Mouse (Mus musculus) hindbrain, embryonic 10.5 days (tissue): ENCODE measurements around the gene Thrap3. TPM values are rescaled to one million over a fixed set of nuclear protein-coding genes. Genes with fewer than 3 reads are reported as not detected.

ENCODE experiments used
- DNase-seq: peaks from one replicate; pipeline ENCODE4 v3.0.0-alpha.2; 2017; ENCODE audit warnings: low spot score
- H3K27ac ChIP-seq: fragments of 300-500 bp; sonication (generic); 2 replicates; pipeline ENCODE4 v1.5.1; 2016; ENCODE audit warnings: mild to moderate bottlenecking, moderate library complexity
- H3K27me3 ChIP-seq: fragments of 300-500 bp; sonication (generic); 2 replicates; pipeline ENCODE4 v1.6.1; 2016; ENCODE audit warnings: mild to moderate bottlenecking; ENCODE audit not compliant: poor library complexity, insufficient read depth, severe bottlenecking
- H3K36me3 ChIP-seq: fragments of 300-500 bp; sonication (generic); 2 replicates; pipeline ENCODE4 v1.6.1; 2016; ENCODE audit warnings: mild to moderate bottlenecking, moderate library complexity
- H3K4me1 ChIP-seq: fragments of 300-500 bp; sonication (generic); replicated peaks from 2 replicates; pipeline ENCODE4 v1.6.1; 2016; ENCODE audit warnings: mild to moderate bottlenecking
- H3K4me3 ChIP-seq: fragments of 300-500 bp; sonication (generic); 2 replicates; pipeline ENCODE4 v1.5.1; 2016; ENCODE audit warnings: mild to moderate bottlenecking, moderate library complexity
- H3K9me3 ChIP-seq: fragments of 300-500 bp; sonication (generic); 2 replicates; pipeline ENCODE4 v1.6.1; 2016; ENCODE audit warnings: mild to moderate bottlenecking, moderate library complexity
- WGBS: fragments of 180-500 bp; shearing (Covaris S2); methylation state at CpG from one replicate; pipeline ENCODE4 v1.1.7; 2016; 5-methylcytosine and 5-hydroxymethylcytosine counted together
- polyA plus RNA-seq: library from polyadenylated mRNA; unstranded; fragments of >200 nt; fragmentation: Nextera tagmentation; extraction: Ambion mirVana; gene quantifications from 2 replicates; pipeline ENCODE4 v1.2.1, GENCODE M21; 2016

Gene Thrap3
- polyA plus RNA-seq, 1 experiment from 2014 or later, result 230 TPM

DNA sequence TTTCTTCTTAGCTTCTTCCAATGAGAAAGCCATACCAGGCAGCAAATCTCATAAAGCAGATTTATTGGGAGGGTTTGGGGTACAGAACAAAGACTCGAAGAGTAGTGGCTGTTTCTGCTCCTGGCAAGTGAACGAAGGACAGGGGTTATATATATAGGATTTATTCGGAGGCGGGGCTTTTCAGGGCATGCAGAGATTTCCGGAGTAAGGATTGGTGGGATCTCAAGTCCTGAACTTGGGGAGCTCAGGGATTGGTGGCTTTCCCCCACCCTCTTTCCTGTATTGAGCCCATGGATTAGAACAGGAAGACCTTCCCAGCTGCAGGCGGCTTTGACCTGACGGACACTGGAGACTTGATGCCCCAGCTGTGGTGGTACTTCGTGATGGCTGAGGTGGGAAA is 1.5 kb upstream of the Thrap3 start:
- H3K27ac ChIP-seq, result 0 out of 2 replicates have a peak overlapping the region, but pooled peaks have one; percentile 97
- H3K4me3 ChIP-seq, result no peak overlapping the region
- no peak for DNase-seq
- no peaks in the 10 kb centered on the region for H3K9me3 ChIP-seq
- H3K27me3 ChIP-seq, result no peaks in the 10 kb centered on the region
- peaks cover 30% of the 10 kb centered on the region for H3K4me1 ChIP-seq
- 86% methylated on average over 8 of the region's 8 CpGs for WGBS
- peaks cover 17% of the 10 kb centered on the region for H3K36me3 ChIP-seq

DNA sequence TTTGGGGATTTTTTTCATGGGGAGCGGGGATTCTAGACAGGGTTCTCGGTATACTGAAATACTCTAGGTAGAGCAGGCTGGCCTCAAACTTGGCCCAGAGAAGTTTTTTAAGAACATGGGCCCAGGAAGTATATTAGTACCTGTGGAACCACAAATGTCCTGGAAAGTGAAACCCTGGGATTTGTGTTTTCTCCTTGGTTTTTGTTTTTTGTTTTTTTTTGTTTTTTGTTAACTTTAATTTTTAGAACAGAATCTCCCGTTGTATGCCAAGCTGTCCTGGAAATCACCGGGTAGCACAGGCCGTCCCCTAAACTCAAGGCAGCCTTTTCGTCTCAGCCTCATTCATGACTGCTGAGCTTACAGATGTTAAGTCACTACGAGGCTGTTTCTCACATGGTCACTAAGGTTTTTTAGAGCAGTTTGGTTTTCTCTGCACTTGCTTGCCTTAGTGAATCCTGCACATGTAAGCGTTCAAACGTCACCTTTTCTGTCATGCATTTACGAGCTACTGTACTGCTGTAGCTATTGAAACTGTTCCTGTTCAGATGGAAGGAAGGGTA is 856 bp upstream of the Thrap3 start:
- peak overlapping the region; percentile 80 for H3K4me3 ChIP-seq
- no peaks in the 10 kb centered on the region for H3K27me3 ChIP-seq
- H3K27ac ChIP-seq, result peak overlapping the region; percentile 97
- no peak for DNase-seq
- H3K36me3 ChIP-seq, result peaks cover 23% of the 10 kb centered on the region
- WGBS, result 78% methylated on average over 10 of the region's 10 CpGs
- H3K4me1 ChIP-seq, result peaks cover 30% of the 10 kb centered on the region
- no peaks in the 10 kb centered on the region for H3K9me3 ChIP-seq

DNA sequence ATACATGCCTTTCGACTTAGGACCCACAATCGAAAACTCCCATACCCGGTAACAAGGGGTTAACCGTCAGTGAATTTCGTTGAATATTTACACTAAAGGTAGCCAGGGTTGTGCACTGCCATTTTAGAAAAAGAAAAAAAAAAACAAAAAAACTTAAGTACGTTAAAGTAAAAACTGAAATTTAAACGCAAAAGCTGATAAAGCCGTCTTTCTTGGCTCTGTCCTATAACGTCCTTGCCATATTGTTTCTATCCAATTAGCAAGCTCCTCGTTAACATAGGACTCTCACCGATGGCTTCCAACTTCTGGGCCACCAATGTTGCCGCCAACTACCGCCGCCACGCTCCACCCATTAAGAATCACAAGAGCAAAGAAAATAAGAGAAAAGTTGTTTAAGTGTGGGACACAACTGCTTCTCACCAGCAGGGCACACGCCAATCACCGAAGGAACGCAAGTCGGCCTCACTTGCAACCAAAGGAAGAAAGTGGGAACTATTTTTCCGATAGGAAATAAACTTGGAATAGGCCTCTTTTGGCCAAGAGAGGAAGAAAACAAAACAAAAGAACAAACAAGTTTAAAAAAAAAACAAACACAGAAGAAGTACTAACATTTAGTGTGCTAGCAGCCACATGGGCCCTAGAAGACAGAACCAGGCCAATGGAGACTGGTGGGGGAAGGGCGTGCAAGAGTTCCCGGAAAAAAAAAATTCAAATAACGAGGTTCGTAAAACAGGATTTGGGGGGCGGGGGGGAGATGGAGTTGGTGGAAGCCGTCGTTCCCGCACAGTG is 852 bp downstream of the Thrap3 start:
- H3K36me3 ChIP-seq, result peaks cover 40% of the 10 kb centered on the region
- H3K27ac ChIP-seq, result peak overlapping the region; percentile 97
- H3K4me1 ChIP-seq, result peaks cover 30% of the 10 kb centered on the region
- 1% methylated on average over 28 of the region's 28 CpGs for WGBS
- DNase-seq, result peak; percentile 55
- H3K4me3 ChIP-seq, result peak overlapping the region; percentile 80
- H3K9me3 ChIP-seq, result no peaks in the 10 kb centered on the region
- H3K27me3 ChIP-seq, result no peaks in the 10 kb centered on the region

DNA sequence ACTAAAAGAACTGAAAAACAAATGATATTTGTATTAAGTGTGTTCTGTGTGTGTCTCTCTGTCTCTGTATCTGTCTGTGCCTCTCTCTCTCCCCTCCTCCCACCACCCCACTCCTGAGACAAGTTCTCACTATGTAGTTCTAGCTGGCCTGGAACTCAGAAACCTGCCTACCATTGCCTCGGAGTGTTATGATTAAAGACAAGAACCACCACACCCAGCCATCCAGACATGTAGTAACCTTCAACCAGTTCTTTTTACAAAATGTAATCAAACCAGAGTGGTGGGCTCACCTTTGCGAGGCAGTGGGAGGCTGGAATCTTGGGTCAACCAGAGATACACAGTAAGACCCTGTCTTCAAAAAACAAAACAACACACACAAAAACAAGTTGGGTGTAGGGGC is 1.9 kb downstream of the Thrap3 start:
- Histone ChIP-seq H3K27ac (no peak overlapping the region), H3K4me1 (peaks cover 30% of the 10 kb centered on the region), H3K27me3 (no peaks in the 10 kb centered on the region), H3K9me3 (no peaks in the 10 kb centered on the region), H3K4me3 (peak overlapping the region; percentile 80), H3K36me3 (peaks cover 48% of the 10 kb centered on the region)
- DNase-seq, result no peak
- 69% methylated on average over 2 of the region's 2 CpGs for WGBS

DNA sequence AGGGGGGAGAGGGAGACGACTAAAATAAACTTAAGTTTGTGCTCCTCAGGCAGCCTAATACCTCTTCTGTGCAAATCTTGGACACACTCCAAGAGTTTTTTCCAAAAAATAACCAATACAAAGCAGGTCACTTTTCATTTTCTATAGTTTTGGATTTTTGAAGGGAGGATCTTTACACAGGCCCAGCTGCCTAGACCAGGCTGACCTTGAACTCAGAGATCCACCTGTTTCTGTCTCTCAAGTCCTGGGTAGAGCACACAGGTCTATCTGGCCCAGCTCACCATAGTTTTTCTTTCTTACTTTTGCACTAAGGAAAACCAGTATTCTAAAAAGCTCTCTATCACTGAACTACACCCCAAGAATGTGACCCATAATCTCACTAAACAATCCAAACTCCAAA is 2.5 kb downstream of the Thrap3 start:
- peak overlapping the region; percentile 80 for H3K4me3 ChIP-seq
- WGBS, result 91% methylated on average over 1 of the region's 1 CpGs
- H3K36me3 ChIP-seq, result peaks cover 54% of the 10 kb centered on the region

DNA sequence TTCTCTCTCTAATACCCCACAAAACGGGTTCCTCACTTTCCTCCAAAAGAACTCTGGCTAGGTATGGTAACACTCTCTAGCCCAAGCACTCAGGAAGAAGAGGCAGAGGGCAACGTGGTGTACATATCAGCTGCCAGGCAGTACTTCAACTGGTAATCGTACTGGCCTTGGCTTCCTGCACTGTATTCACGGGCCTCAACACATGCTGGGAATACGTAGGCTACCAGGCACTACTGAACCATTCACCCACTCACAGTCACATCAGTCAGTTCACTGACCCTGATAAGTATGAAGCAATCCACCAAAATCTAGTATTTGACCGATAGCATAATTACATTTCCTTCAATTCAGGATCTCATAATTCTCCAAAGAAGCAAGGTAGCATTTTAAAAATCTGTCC is 3.0 kb downstream of the Thrap3 start:
- Histone ChIP-seq H3K36me3 (peaks cover 59% of the 10 kb centered on the region), H3K27ac (no peak overlapping the region), H3K4me3 (peak overlapping the region; percentile 28; the same call in 1 of the 2 replicates), H3K4me1 (peaks cover 30% of the 10 kb centered on the region), H3K9me3 (no peaks in the 10 kb centered on the region), H3K27me3 (no peaks in the 10 kb centered on the region)
- WGBS, result 92% methylated on average over 6 of the region's 6 CpGs
- DNase-seq, result no peak

More for the DNA sequence above, 2.5 kb downstream of the Thrap3 start:
- Histone ChIP-seq H3K27ac (no peak overlapping the region), H3K27me3 (no peaks in the 10 kb centered on the region), H3K9me3 (no peaks in the 10 kb centered on the region), H3K4me1 (peaks cover 30% of the 10 kb centered on the region)
- DNase-seq, result no peak

DNA sequence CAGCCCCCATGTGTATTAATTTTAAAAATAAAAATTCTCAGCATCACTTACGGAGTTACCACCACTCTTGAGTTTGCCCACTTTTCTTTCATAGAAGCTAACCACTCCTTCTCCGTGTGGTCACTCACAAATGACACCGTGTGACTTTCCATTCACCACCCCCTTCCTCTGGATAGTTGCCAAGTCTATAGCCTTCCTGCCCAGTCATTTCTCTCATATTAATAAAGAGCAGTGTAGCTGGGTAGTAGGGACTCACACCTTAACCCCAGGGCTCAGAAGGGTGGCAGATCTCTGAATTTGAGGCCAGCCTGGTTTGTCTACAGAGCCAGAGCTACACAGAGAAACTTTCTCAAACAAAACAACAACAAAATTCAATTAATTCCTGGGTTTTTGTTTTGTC is 5.1 kb downstream of the Thrap3 start:
- H3K4me3 ChIP-seq, result no peak overlapping the region
- H3K36me3 ChIP-seq, result peaks cover 80% of the 10 kb centered on the region
- H3K9me3 ChIP-seq, result no peaks in the 10 kb centered on the region
- no peaks in the 10 kb centered on the region for H3K27me3 ChIP-seq
- DNase-seq, result no peak
- WGBS, result 90% methylated on average over 3 of the region's 3 CpGs
- H3K27ac ChIP-seq, result no peak overlapping the region
- peaks cover 21% of the 10 kb centered on the region for H3K4me1 ChIP-seq

DNA sequence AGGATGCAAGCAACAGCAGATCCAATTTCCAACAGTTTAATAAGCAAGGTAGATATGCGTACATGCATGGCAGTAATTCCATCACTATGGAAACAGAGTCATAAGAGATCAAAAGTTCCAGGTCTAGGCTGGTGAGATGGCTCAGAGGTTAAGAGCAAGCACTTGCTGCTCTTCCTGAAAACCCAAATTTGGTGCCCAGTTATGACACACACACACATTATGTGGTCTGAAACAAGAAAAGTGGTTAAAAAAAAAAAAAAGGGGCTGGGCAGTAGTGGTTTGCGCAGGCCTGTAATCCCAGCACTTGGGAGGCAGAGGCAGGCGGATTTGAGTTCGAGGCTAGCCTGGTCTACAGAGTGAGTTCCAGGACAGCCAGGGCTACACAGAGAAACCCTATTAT is 7.6 kb downstream of the Thrap3 start:
- Histone ChIP-seq H3K27ac (no peak overlapping the region), H3K9me3 (no peaks in the 10 kb centered on the region), H3K27me3 (no peaks in the 10 kb centered on the region), H3K4me1 (peaks cover 6% of the 10 kb centered on the region), H3K36me3 (peaks cover 96% of the 10 kb centered on the region), H3K4me3 (no peak overlapping the region)
- DNase-seq, result no peak
- 98% methylated on average over 4 of the region's 4 CpGs for WGBS

DNA sequence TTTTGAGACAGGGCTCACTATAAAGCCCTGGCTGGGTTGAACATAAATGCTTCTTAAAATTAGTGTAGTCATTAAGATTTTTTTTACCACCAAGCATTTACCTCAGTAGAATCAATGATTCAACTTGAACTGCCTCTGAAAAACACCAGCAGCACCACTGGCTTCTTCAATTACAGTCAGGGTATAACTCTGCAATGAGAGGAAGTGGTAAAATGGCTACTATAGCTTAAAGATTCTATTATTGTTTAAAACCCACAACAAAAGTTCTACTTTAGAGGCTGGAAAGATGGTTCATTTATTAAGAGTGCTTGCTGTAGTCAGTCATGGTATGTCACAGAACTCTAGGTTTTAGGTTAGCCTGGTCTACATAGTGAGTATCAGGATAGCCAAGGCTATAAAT is 8.3 kb downstream of the Thrap3 start:
- Histone ChIP-seq H3K4me1 (no peaks in the 10 kb centered on the region), H3K27ac (no peak overlapping the region), H3K9me3 (no peaks in the 10 kb centered on the region), H3K4me3 (no peak overlapping the region), H3K27me3 (no peaks in the 10 kb centered on the region), H3K36me3 (peaks cover 96% of the 10 kb centered on the region)
- no peak for DNase-seq

DNA sequence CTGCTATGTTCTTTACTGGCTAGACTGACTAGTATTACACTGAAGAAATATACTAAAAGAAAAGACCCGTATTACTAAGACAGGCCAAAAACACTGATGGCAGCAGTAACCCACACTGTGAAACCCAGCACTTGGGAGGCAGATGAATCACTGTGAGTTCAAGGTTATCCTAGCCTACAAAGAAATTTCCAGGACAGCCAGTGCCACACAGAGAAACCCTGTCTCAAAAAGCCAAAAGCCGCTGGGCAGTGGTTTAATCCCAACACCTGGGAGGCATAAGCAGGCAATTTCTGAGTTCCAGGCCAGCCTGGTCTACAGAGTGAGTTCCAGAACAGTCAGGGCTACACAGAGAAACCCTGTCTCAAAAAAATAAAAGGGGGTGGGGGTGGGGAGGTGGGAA is 11.9 kb downstream of the Thrap3 start:
- Histone ChIP-seq H3K27ac (no peak overlapping the region), H3K27me3 (no peaks in the 10 kb centered on the region), H3K4me1 (no peaks in the 10 kb centered on the region), H3K4me3 (no peak overlapping the region), H3K36me3 (peaks cover 98% of the 10 kb centered on the region), H3K9me3 (no peaks in the 10 kb centered on the region)
- 98% methylated on average over 2 of the region's 2 CpGs for WGBS
- DNase-seq, result no peak

DNA sequence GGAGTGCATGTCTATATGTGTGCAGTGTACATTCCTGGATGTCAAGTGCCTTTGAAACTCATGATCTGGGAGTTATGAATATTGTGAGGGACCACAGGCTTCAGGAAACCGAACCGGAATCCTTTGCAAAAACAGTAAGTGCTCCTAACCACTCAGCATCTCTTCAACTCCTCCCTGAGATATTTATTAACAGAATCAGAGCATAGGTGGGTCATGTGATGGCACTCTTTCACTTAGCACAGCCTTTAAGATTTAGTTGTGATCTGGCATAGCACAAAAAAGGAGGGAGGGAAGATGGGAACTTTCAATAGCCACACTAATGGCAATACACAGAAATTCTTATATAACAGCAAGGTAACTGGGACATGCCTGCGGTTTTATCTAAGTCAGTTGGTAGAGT is 15.5 kb downstream of the Thrap3 start:
- H3K27me3 ChIP-seq, result no peaks in the 10 kb centered on the region
- H3K9me3 ChIP-seq, result no peaks in the 10 kb centered on the region
- 96% methylated on average over 3 of the region's 3 CpGs for WGBS
- H3K36me3 ChIP-seq, result peaks cover 96% of the 10 kb centered on the region
- no peak overlapping the region for H3K27ac ChIP-seq
- H3K4me3 ChIP-seq, result no peak overlapping the region
- no peaks in the 10 kb centered on the region for H3K4me1 ChIP-seq
- DNase-seq, result no peak

DNA sequence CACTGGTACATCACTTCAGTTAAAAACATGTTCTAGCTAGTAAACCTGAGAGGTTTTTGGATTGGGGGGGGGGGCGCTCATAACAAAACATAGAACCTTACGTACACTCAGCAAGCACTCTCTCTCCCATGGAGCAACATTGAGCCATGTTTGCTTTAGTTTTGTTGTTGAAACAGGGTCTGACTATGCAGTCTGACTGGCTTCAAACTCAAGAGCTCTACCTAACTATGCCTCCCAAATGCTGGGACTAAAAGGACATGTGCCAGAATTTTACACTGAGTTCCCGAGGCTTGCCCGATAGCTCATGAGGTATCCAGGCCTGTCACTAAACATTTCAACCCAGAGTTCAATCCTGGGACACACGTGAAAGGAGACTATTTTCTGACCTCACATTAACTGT is 19.5 kb downstream of the Thrap3 start:
- WGBS, result 94% methylated on average over 5 of the region's 5 CpGs
- DNase-seq, result no peak
- Histone ChIP-seq H3K27ac (no peak overlapping the region), H3K9me3 (no peaks in the 10 kb centered on the region), H3K4me3 (no peak overlapping the region), H3K36me3 (peaks cover 96% of the 10 kb centered on the region), H3K4me1 (0 out of 2 replicates have a peak, but pooled peaks cover 3% of the 10 kb centered on the region), H3K27me3 (no peaks in the 10 kb centered on the region)

DNA sequence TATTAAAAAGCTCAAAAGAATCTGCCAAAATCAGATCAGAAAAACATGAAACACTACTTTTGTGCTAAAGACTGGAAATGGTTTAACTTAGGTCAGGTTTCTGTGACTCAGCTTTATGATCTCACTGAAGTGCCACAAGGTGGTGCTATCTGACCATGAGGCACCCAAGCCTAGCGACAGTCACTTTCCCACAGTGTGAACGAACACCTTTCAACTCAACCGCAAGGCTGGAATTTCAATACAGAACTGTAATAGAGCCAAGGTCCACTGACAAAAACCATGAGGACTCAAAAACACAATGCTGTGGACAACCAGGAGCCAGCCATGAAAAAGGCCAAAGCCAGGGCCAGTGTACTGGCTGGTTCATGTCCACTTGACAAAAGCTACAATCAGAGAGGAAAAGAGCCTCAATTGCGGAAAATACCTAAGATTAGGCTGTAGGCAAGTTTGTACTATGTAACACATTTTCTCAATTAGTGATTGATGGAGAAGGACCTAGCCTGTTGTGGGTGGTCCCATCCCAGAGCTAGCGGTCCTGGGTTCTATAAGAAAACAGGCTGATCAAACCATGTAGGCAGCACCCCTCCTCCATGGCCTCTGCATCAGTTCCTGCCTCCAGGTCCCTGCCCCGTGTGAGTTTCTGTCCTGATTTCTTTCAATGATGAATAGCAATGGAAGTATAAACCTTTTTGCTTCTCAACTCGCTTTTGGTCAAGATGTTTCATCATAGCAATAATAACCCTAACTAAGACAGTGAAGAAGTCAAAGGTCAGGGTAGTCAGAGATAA is 21.2 kb downstream of the Thrap3 start:
- Histone ChIP-seq H3K9me3 (no peaks in the 10 kb centered on the region), H3K27ac (no peak overlapping the region), H3K36me3 (peaks cover 93% of the 10 kb centered on the region), H3K4me3 (no peak overlapping the region), H3K4me1 (0 out of 2 replicates have a peak, but pooled peaks cover 3% of the 10 kb centered on the region), H3K27me3 (no peaks in the 10 kb centered on the region)
- 80% methylated on average over 7 of the region's 7 CpGs for WGBS
- DNase-seq, result peak; percentile 18
